Mouse (Mus musculus) heart, adult 18-20 months (tissue): ENCODE measurements around the gene Sfxn3. TPM values are rescaled to one million over a fixed set of nuclear protein-coding genes. Genes with fewer than 3 reads are reported as not detected.
A peak's percentile ranks its signal among the peaks of the same experiment; 100 is the strongest.

Experiments used
- DNase-seq, 2 experiments: peaks; one replicate each; pipeline ENCODE4 v3.0.0; 2021 to 2022; ENCODE audit warnings: mixed read lengths in 1 of 2
- total RNA-seq, 2 experiments: library from RNA; stranded (reverse); gene quantifications; 2 replicates each; pipeline ENCODE4 v1.2.3; 2021

Sfxn3 gene
- total RNA-seq, 2 experiments from 2014 or later: 7.8 to 8.9 TPM

DNA sequence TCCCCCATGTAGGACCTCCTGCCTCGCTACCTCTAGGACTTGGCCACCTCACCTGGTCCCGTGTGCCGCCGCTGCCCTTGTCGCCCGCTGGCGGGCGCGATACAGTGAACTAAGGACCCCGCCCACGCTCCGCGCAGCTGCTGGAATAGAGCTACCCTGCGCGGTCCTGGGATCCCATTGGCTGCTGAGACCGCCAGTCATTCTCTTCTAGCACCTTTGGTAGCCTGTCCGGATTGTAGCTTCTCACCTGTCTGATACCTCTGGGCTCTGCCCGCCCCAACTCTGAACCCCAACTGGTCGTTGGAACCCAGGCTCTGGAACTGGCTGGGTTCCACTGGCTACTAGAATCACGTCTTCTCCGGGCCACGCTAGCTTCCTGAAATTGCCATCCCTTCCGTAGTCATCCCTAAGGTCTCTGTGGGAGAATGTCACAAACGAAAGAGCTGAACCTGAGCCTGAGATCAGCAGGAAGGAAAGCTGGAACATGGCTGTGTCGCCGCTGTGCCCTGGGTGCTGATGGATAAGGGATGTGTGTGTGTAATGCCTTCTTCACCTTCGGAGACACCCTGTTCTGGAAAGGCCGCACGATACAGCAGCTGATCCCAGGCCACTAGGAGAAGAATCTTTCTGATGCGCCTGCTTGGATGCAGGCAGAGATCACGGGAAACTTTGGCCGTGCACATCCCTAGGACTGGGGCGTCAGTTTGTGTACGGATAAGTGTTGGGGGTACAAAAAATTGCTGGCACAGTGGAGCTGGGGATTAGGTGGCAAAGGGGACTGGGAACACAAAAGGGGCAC lies 581 bp upstream of the Sfxn3 start:
- peak; percentile 86 to 88 for DNase-seq

GRCm38 (mm10) chr19:45047935-45048643 lies 786 bp downstream of the Sfxn3 start:
- DNase-seq: peak; percentile 76 to 84

DNA sequence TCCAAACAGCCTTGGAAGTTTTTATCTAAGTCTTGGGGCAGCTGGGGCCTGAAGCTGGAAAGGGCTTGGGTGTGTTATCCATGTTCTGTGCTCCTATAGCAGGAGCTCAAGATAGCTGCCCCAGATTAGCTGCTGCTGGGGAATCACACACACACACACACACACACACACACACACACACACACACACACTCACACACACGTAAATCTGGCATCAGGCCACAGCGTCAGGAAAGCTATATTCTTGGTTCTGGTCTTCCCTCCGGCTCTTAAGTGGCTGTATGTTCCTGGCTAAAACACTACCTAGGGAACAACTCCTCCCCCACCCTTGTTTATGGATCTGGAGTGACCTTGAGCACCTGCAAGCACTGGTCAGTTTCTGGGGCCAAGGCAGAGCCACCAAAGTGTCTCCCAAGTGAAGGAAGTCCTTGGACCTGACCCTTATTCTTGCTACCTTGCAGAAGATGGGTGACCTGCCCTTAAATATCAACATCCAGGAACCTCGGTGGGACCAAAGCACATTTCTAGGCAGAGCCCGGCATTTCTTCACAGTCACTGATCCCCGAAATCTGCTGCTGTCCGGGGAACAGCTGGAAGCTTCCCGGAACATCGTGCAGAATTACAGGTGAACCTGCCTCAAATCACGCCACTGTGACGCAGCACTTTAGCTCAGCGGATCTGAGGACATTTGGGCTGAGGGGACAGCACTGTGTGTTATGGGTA lies 1.5 kb downstream of the Sfxn3 start:
- DNase-seq: no peak

GRCm38 (mm10) chr19:45049523-45049922 lies 2.2 kb downstream of the Sfxn3 start:
- no peak for DNase-seq

GRCm38 (mm10) chr19:45053451-45053850 lies 6.1 kb downstream of the Sfxn3 start:
- no peak for DNase-seq

GRCm38 (mm10) chr19:45054892-45055690 lies 7.8 kb downstream of the Sfxn3 start:
- no peak for DNase-seq

DNA sequence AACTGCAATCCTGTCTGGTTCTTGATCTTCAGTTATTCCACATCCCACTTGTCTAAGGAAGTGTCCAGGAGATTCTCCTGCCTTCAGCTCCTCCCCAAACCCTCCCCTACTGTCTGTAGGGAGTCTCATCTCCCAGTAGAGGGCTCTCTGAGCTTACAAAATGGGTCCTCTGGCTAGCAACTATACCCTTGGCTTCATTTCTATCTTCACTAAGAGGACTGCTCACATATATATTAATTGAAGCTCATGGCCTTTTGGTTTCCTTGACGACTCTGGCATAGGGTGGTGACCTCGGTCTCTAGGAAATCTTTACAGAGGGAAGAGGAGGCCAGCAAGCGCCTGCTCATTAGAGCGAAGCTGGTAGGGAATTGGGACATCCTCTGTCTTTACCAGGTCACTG lies 9.1 kb downstream of the Sfxn3 start:
- DNase-seq: peak; percentile 51 to 52

- DNase-seq: no peak
Measured at GRCm38 (mm10) chr19:45056908-45057698, 9.8 kb downstream of the Sfxn3 start.

DNA sequence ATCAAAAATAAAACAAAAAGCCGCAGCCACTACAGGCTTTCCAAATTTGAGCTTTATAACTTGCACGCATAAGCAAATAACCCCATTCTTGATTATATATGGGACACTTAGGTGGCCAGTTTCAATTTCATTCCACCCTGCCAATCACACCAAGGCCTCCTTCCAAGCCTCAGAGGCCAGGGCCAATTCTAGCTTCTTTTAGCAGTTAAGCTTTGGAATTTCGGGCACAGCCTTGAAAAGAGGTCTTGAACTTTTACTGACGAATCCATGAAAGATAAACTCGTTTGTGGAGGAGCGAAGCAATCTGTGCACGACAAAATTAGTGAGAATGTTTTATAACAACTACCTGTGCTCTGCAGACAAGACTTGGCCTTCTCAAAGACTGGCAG lies 10.4 kb downstream of the Sfxn3 start:
- DNase-seq: no peak

DNA sequence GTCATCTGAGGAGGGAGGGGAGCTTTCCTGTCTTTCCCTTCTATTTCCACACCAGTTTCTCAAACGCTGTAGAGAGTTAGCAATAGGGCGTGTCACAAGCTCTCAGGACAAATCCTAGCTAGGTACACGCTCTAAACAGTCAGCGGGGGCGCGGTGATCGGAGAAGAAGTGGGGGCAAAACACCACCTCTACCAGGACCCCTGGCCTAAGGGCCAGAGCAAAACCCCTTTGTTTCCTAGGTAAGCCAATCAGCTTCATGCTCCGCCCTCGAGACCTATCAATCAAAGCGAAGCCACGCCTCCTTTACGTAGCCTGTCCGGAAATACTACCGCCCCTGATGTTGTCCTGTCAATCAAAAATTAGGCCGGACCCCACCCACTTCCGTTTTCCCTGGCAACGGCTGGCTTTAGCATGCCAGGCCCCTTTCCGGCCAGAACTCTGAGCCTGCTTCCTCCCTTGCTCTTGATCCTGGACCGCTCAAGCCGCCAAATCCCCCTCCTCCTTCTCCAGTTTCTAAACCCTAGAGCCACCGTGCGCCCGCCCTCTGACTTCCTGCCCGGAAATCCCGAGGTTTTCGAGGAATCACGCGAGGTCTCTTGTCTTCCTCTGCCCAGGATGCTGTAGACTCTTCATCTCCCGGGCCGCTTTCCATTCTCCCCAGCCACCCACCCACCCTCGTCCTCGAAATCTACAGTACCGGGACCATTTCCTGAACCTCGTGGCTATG lies 11.0 kb downstream of the Sfxn3 start:
- peak; percentile 96 to 98 for DNase-seq

- no peak for DNase-seq
Measured at GRCm38 (mm10) chr19:45058841-45059240, 11.5 kb downstream of the Sfxn3 start.

GRCm38 (mm10) chr19:45063565-45064292 lies 16.4 kb downstream of the Sfxn3 start:
- peak in 1 of 2 experiments; percentile 72 for DNase-seq

DNA sequence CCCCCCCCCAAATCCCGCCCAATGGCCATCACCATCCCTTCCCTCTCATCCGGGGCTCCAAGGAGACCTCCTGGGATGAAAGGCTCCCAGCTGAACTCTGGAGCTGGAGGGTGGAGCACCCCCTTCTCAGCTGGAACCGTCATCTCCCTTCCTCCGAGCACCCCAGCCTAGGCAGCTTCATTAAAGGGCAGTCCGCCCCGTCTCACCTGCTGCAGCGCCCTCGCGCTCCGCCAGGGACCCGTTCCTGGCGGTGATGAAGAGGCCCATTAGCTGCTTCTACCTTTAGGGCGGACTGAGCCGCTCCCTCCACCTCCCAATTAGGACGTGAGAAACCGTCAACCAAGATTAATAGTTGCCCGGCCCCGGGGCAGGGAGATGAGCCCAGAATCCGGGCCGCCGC lies 17.9 kb downstream of the Sfxn3 start:
- no peak for DNase-seq

DNA sequence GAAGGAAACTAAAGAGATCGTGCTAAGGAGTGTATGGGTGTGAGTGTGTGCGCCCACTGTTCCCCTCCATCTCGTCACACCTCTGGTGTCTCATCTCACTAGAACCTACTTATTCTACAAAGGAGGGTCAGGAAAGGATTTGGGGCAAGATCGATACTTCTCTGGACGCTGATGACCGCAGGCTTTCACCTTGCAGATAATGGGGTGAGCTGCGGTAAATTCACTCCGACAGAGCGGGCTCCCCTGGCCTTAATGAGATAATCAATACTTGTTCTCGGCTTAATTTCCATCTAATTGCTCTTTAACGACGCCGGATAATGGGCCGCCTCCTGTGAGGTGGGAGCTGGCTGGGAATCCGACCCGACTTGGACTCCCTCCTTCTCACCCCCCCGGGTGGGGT lies 19.9 kb downstream of the Sfxn3 start:
- DNase-seq: no peak

DNA sequence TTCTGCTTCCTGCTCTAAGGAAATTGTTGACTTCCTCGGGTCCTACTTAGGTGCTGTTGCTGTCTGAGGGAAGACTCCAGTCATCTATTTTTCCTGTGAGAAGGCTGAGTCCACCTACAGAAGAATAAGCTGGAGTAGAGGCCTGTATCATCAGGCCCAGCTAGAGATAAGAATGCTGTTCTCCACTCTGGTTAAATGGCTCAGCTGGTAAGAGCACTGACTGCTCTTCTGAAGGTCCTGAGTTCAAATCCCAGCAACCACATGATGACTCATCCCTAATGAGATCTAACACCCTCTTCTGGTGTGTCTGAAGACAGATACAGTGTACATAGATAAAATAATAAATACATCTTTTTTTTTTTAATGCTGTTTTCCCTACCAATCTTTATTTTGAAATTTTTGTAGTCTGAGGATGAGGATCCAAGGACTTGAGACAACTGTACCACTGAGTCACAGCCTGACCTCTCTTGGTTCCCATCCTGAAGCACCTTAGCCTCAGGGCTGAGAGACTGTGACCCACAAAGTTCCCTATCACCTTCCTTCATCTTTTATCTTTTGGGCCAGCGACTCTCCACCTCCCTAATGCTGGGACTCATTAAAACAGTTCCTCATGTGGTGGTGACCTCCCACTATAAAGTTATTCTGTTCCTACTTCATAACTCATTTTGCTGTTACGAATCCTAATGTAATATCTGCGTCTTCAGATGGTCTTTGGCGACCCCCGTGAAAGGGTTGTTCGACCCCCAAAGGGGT lies 20.6 kb downstream of the Sfxn3 start:
- no peak for DNase-seq

DNA sequence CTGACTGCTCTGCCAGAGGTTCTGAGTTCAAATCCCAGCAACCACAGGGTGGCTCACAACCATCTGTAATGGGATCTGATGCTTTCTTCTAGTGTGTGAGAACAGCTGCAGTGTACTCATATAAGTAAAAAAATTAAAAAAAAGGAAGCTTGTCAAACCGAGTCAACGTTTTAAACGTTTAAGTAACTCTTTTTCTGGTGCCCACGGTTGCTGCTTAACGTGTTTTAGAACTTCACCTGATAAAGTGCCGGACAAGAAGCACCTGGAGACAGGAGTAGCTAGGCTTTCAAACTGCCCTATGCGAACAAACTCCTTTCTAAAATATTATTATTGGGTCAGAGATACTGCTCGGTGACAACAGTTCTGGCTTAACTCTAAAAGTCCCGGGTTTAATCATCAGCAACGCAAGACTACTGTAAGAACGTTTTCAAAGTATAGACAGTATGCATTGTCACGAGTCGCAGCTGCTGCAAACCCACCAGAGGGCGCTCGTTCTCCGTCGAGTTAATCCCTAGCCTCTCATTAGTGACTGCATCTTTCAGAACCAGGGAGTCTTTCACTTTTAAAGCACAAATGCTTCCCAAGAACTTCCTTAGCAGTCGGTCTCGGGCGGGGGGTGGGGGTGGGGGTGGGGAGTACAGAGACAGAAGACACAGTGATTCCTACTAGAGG lies 26.7 kb downstream of the Sfxn3 start:
- DNase-seq: peak; percentile 86 to 93

- peak; percentile 96 to 98 for DNase-seq
Measured at GRCm38 (mm10) chr19:45074580-45075322, 27.4 kb downstream of the Sfxn3 start, which contains the start of gene Kazald1. Gene Kazald1, plus strand, starts transcription at chr19:45075241.
